Mouse (Mus musculus) frontal cortex, adult (tissue): ENCODE results near the gene Igsf21.

ENCODE experiments used
- ATAC-seq: cut with Nextera tagmentation; 2 replicates; pipeline ENCODE4 v1.9.2; 2017; ENCODE audit warnings: mild to moderate bottlenecking, moderate library complexity, mixed read lengths; ENCODE audit not compliant: low TSS enrichment

Gene Igsf21

GRCm38 (mm10) chr4:140200296-140200695 is 46.3 kb downstream of the Igsf21 start:
- ATAC-seq, result no peak

- no peak for ATAC-seq
These were observed 49.9 kb downstream of the Igsf21 start for GRCm38 (mm10) chr4:140196717-140197116.

GRCm38 (mm10) chr4:140192276-140193002 is 54.1 kb downstream of the Igsf21 start:
- no peak for ATAC-seq

- ATAC-seq, result peak; percentile 80
These were observed 57.0 kb downstream of the Igsf21 start for GRCm38 (mm10) chr4:140189601-140190000.

- no peak for ATAC-seq
These were observed 58.0 kb downstream of the Igsf21 start for GRCm38 (mm10) chr4:140188626-140189025.

GRCm38 (mm10) chr4:140187404-140188145 is 59.0 kb downstream of the Igsf21 start:
- no peak for ATAC-seq

GRCm38 (mm10) chr4:140179576-140179975 is 67.0 kb downstream of the Igsf21 start:
- peak; percentile 38; the same call in 1 of the 2 replicates for ATAC-seq

GRCm38 (mm10) chr4:140177055-140177454 is 69.5 kb downstream of the Igsf21 start:
- no peak for ATAC-seq

GRCm38 (mm10) chr4:140173746-140174399 is 72.7 kb downstream of the Igsf21 start:
- ATAC-seq, result no peak

- no peak for ATAC-seq
These were observed 73.5 kb downstream of the Igsf21 start for GRCm38 (mm10) chr4:140173084-140173483.

GRCm38 (mm10) chr4:140171917-140172316 is 74.7 kb downstream of the Igsf21 start:
- ATAC-seq, result no peak

- no peak for ATAC-seq
These were observed 75.4 kb downstream of the Igsf21 start for GRCm38 (mm10) chr4:140171189-140171588.

- ATAC-seq, result no peak
These were observed 80.7 kb downstream of the Igsf21 start for GRCm38 (mm10) chr4:140165851-140166250.

- ATAC-seq, result no peak
These were observed 81.9 kb downstream of the Igsf21 start for GRCm38 (mm10) chr4:140164662-140165061.

GRCm38 (mm10) chr4:140159617-140160016 is 87.0 kb downstream of the Igsf21 start:
- no peak for ATAC-seq

GRCm38 (mm10) chr4:140154899-140155463 is 91.6 kb downstream of the Igsf21 start:
- ATAC-seq, result no peak

- ATAC-seq, result no peak
These were observed 92.1 kb downstream of the Igsf21 start for GRCm38 (mm10) chr4:140154484-140154883.

- no peak for ATAC-seq
These were observed 92.9 kb downstream of the Igsf21 start for GRCm38 (mm10) chr4:140153711-140154114.

GRCm38 (mm10) chr4:140153101-140153500 is 93.5 kb downstream of the Igsf21 start:
- peak; percentile 81 for ATAC-seq

- no peak for ATAC-seq
These were observed 96.9 kb downstream of the Igsf21 start for GRCm38 (mm10) chr4:140149706-140150105.

GRCm38 (mm10) chr4:140147857-140148695 is 98.5 kb downstream of the Igsf21 start:
- peak; percentile 86 for ATAC-seq
